Mouse (Mus musculus) small intestine, adult 2 months (tissue): ENCODE measurements at regions not wholly inside any gene's neighbourhood (a gene's known extent, or its start where the extent isn't known, plus 50 kb on each side); places are given as distances from the start of the nearest gene placed in this dataset.

ENCODE experiments used
- H3K27ac ChIP-seq: fragments of 200-500 bp; 2 replicates; pipeline ENCODE4 v1.5.1; 2012; ENCODE audit warnings: low read depth, low read length, control low read depth, inconsistent platforms; ENCODE audit not compliant: insufficient read depth
- H3K27me3 ChIP-seq: fragments of 200-500 bp; 2 replicates; pipeline ENCODE4 v1.6.1; 2012; ENCODE audit warnings: mild to moderate bottlenecking, moderate library complexity, low read length, inconsistent platforms; ENCODE audit not compliant: control insufficient read depth, insufficient read depth
- H3K36me3 ChIP-seq: fragments of 200-500 bp; 2 replicates; pipeline ENCODE4 v1.6.1; 2012; ENCODE audit warnings: mild to moderate bottlenecking, low read length, control low read depth, inconsistent platforms; ENCODE audit not compliant: control insufficient read depth, insufficient read depth
- H3K4me1 ChIP-seq: fragments of 200-500 bp; 2 replicates; pipeline ENCODE4 v1.6.1; 2012; ENCODE audit warnings: low read length, inconsistent platforms, mixed read lengths; ENCODE audit not compliant: control insufficient read depth, insufficient read depth, insufficient read length
- H3K4me3 ChIP-seq: fragments of 200-500 bp; 2 replicates; pipeline ENCODE4 v1.5.1; 2012; ENCODE audit warnings: low read depth, mild to moderate bottlenecking, control low read depth, inconsistent platforms, low read length, moderate library complexity
- CTCF ChIP-seq: fragments of 200-500 bp; IDR thresholded peaks from 2 replicates; pipeline ENCODE4 v1.5.1; 2012; ENCODE audit warnings: low read depth, mild to moderate bottlenecking, control low read depth, inconsistent platforms, low read length, moderate library complexity, mixed read lengths; ENCODE audit not compliant: insufficient replicate concordance, insufficient read length; ENCODE audit errors: extremely low read depth
- POLR2A ChIP-seq: fragments of 200-500 bp; IDR thresholded peaks from 2 replicates; pipeline ENCODE4 v1.6.1; 2012; ENCODE audit warnings: low read depth, mild to moderate bottlenecking, control low read depth, inconsistent platforms, low read length, moderate library complexity
- WGBS: fragments of 180-500 bp; shearing (Covaris S2); methylation state at CpG from one replicate; pipeline ENCODE4 v1.1.7; 2018; 5-methylcytosine and 5-hydroxymethylcytosine counted together

DNA sequence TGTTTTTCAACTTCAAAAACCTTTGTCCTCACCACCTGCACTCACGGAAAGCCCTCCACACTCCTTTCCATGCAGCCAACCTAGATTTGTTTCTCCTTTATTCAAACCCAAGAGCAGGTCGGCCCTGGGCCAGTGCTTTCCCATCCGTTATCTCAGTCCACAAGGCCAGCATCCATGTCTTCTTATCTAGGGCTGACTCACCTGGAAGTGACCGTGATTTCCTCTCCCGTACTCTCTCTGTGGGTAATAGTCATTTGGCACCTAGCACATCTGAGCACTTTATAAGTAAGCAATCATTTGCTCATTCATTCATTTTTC lies 106.2 kb downstream of the Rassf10 start:
- no peaks in the 10 kb centered on the region for H3K36me3 ChIP-seq
- H3K4me3 ChIP-seq = no peak overlapping the region
- no peaks in the 10 kb centered on the region for H3K27me3 ChIP-seq
- TF ChIP-seq POLR2A = no peak
- TF ChIP-seq CTCF = no peak
- H3K4me1 ChIP-seq = peaks cover 21% of the 10 kb centered on the region
- peak overlapping the region; percentile 22 for H3K27ac ChIP-seq
- WGBS = 17% methylated on average over 5 of the region's 5 CpGs

DNA sequence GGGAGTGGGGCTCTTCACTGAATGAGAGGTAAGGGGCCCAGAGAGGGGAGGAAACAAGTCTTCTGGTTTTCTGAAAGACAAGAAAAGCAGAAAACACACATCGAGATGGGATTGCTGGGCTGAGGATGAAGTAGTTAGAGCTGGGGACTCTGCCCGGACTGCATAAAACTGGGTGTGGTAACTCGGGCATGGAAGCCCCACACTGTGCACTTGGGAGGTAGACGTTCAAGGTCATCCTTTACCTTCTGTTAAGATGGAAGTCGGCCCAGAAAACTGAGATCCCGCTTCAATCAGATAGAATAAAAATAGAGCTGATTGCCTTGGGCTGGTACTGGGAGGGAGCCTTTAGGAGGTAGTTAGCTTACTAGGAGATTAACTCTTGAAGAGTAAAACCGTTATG lies 107.2 kb downstream of the Rassf10 start:
- H3K27ac ChIP-seq = no peak overlapping the region
- H3K4me3 ChIP-seq = no peak overlapping the region
- H3K27me3 ChIP-seq = no peaks in the 10 kb centered on the region
- no peaks in the 10 kb centered on the region for H3K36me3 ChIP-seq
- peaks cover 20% of the 10 kb centered on the region for H3K4me1 ChIP-seq
- 32% methylated on average over 7 of the region's 7 CpGs for WGBS
- TF ChIP-seq CTCF = no peak
- no peak for TF ChIP-seq POLR2A

DNA sequence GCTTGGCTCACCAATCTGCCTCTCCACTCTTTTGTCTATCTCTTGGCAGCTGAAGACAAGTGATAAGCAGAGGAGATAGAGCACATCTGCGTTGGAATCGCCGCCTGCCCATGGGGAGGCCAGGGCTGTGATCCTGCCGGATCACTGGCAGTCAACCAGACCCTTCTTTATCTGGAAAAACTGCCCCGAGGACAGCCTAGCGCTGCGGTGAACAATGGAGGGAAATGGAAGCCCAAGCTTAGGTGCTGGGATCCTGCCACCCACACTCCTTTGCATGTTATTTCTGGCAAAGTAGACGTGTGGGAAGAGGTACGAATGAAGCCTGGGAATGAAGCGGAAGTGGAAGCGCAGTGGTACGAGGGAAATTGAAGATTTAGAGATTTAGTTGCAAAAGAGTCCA lies 112.8 kb downstream of the Rassf10 start:
- WGBS = 67% methylated on average over 12 of the region's 12 CpGs
- Histone ChIP-seq H3K4me3 (no peak overlapping the region), H3K27me3 (no peaks in the 10 kb centered on the region), H3K4me1 (peaks cover 3% of the 10 kb centered on the region; the same call in 1 of the 2 replicates), H3K27ac (no peak overlapping the region), H3K36me3 (no peaks in the 10 kb centered on the region)
- no peak for TF ChIP-seq CTCF
- no peak for TF ChIP-seq POLR2A

DNA sequence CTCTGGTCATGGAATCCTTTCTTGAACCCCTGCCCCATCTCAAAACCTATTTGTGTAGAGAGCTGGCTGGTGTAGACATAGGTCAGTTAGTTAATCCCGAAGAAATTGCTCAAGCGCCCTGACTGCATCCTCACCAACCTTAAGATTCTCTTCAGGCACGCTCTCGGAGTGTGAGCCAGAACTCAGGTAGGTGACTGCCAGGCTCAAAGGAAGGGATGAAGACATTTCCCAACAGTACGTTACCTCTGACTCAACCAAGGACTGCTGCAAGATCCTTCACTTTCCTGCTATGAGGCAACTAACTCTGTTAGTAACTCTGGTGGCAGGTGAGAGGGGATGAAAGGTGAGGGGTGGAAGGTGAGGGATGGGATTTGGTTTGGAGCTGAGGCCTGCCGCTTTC lies 114.5 kb downstream of the Rassf10 start:
- Histone ChIP-seq H3K27me3 (no peaks in the 10 kb centered on the region), H3K4me1 (no peaks in the 10 kb centered on the region), H3K36me3 (no peaks in the 10 kb centered on the region), H3K4me3 (no peak overlapping the region), H3K27ac (no peak overlapping the region)
- no peak for TF ChIP-seq POLR2A
- TF ChIP-seq CTCF = no peak
- 94% methylated on average over 6 of the region's 6 CpGs for WGBS

DNA sequence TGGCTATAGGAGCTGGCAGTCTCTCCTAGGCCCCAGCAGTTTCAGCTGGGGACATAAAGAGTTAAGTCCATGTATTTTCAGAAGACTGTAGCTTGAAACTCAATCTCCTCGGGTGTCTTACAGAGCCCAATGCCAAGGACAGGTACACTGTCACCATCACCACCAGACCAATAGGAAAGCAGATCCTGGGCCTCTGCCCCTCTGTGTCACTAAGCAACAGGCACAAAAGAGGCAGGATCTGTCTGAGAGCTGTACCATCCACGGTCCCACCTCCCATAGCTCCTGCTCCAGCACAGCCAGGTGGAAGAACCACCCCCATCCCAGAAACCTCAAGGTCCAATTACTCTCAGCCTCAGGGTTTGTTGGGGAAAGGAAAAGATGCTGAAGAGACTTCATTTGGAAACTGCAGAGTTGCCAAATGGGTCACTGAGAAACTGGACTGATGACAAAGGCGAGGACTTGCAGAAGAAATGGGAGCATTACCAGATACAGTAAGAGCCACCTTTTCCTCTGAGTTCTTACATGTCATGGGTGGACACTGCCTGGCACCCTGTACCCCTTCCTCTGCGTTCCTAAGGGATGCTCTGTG lies 115.7 kb downstream of the Rassf10 start:
- Histone ChIP-seq H3K36me3 (no peaks in the 10 kb centered on the region), H3K4me1 (no peaks in the 10 kb centered on the region), H3K27ac (no peak overlapping the region), H3K27me3 (no peaks in the 10 kb centered on the region), H3K4me3 (no peak overlapping the region)
- TF ChIP-seq CTCF = no peak
- TF ChIP-seq POLR2A = no peak
- 72% methylated on average over 4 of the region's 4 CpGs for WGBS

DNA sequence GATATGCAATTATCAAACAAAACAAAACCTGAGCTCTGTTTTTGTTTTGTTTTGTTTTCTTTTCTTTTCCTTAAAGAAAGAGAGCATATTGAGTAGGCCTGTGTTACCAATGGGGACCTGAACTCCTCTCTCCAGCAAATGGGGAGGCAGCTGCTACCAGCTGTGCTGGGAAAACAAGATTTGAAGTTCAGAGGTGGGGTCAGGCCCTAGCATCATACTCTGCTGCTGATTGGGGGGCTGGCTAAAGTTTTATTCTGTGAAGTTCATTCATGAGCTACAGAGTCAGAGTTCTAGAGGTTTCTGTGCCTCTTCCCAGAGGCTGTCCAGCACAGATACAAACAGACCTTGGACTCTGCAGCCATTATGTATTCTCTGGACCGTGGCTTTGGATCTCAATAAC lies 117.7 kb downstream of the Rassf10 start:
- WGBS = 34% methylated on average over 1 of the region's 1 CpGs
- no peaks in the 10 kb centered on the region for H3K4me1 ChIP-seq
- H3K36me3 ChIP-seq = no peaks in the 10 kb centered on the region
- no peak overlapping the region for H3K27ac ChIP-seq
- TF ChIP-seq CTCF (no peak), POLR2A (no peak)
- no peaks in the 10 kb centered on the region for H3K27me3 ChIP-seq
- no peak overlapping the region for H3K4me3 ChIP-seq

DNA sequence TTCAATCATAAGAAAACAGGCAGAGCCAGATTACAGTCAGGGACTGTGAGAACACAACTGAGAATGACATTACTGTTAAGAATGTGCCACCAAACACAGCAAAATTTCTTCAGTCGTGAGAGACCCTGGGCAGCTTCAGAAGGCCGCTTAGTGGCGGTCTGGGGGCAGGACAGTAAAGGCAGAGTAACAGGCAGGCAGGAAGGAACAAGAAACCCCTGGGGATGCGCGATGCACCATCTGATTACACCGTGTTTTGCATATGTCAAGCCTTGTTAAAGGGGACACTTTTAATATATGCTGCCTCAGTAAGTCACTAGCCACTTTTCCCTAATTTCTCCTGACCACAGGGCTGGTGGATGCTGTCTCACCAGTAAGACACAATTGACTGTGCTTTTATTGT lies 120.0 kb downstream of the Rassf10 start:
- Histone ChIP-seq H3K27ac (no peak overlapping the region), H3K27me3 (no peaks in the 10 kb centered on the region), H3K4me3 (no peak overlapping the region), H3K4me1 (no peaks in the 10 kb centered on the region), H3K36me3 (no peaks in the 10 kb centered on the region)
- WGBS = 79% methylated on average over 6 of the region's 6 CpGs
- TF ChIP-seq POLR2A = no peak

DNA sequence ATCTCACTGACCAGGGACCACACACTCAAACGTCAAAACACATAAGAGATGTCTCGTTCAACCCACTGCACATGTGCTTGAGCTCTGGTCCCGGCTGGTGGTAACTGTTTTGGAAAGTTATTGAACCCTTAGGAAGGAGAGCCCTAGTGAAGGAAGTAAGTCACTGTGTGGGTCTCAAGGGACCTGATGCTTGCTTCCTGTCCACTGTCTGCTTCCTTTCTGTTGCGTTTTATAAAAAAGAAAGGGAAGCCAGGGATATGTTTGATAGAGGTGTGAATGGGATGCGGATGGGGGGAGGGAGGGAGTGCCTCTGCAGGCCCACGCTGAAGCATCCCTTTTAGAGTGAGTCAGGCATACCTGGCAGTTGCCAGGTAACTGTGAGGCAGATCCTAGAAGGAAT lies 121.6 kb downstream of the Rassf10 start:
- 70% methylated on average over 6 of the region's 6 CpGs for WGBS
- Histone ChIP-seq H3K4me1 (peaks cover under 1% of the 10 kb centered on the region; the same call in 1 of the 2 replicates), H3K4me3 (no peak overlapping the region), H3K27me3 (no peaks in the 10 kb centered on the region), H3K27ac (no peak overlapping the region), H3K36me3 (no peaks in the 10 kb centered on the region)
- TF ChIP-seq POLR2A = no peak
- TF ChIP-seq CTCF = no peak
